Mouse (Mus musculus): ENCODE results near the gene Agap2.

DNA sequence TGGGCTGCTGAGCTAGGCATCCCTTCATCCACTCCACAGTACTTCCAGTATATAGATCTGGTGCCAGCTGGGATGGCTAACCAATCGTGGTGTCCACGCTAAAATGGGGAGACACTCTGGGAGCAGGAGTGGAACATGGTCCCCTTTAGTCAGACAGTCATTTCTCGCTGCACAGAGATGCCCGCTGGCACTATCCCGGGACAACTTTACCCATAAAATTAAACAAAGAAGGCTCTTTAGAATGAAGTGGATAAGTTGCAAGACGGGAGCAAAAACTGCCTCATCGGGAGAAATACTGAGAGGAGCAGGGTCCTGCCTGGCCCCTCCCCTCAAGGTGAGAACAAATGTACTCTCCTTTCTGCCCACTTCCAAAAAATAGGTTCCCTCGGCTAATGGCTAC lies 16.4 kb upstream of the Agap2 start:
- TF ChIP-seq POLR2A (IDR thresholded peaks at IDR 0.05; ENCODE audit: borderline replicate concordance, extremely low read depth, low read depth, low read length), result no peak
- no peak for TF ChIP-seq CTCF (IDR thresholded peaks at IDR 0.05; ENCODE audit: insufficient read depth, low read length)

Data from lung, adult 2 months (tissue).